Mouse (Mus musculus) liver (tissue): ENCODE results near the gene Csde1.

Experiments
- DNase-seq: peaks from one replicate; pipeline ENCODE4 v3.0.0-alpha.2; 2020; ENCODE audit warnings: mixed read lengths

The Csde1 gene

DNA sequence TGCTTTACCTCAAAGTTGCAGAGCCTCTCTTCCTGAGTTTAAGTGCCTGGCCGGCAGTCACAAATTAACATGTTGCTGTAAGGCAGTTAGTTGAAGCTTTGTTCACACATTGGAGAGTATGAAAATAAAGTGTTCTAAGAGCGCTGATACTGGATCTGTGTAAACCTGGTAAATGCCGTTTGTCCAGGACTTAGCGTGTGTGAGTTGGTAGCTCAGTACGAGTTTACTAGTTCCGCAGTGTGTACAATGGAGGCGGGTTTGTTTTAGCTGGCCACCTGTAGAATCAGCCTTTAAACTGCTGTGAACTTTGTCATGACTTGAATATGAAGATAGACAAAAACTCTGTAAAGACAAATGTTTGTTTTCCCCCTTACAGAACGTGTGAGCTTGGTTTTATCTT is 46.7 kb downstream of the Csde1 start:
- DNase-seq: no peak

- no peak for DNase-seq
Observed at GRCm38 (mm10) chr3:103068971-103069370, 48.7 kb downstream of the Csde1 start.

GRCm38 (mm10) chr3:103073771-103074170 is 53.5 kb downstream of the Csde1 start, which contains the start of gene Ampd1:
Ampd1 (plus strand) TSS chr3:103074014.
- DNase-seq: no peak

GRCm38 (mm10) chr3:103075871-103076270 is 55.6 kb downstream of the Csde1 start:
- DNase-seq: no peak

- DNase-seq: no peak
Observed at GRCm38 (mm10) chr3:103076476-103076875, 56.2 kb downstream of the Csde1 start.

- DNase-seq: no peak
Observed at GRCm38 (mm10) chr3:103079301-103079700, 59.1 kb downstream of the Csde1 start.

DNA sequence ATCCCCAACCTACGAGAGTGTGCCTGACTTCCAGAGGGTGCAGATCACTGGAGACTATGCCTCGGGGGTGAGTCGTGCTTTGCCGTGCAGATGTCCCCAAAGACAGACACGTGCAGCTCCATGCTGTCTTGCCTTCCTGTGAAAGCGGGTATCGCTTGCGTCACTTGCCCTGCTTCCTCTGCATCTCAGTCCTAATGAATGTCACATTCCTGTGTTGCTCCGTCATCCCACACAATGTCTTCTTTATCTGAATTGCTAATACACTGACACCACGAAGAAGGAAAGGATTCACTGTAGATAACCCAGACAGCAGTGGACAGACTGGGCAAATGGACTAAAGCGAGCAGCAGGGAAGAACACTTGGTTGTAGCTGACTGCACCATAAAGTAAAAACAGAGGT is 60.8 kb downstream of the Csde1 start:
- DNase-seq: no peak

DNA sequence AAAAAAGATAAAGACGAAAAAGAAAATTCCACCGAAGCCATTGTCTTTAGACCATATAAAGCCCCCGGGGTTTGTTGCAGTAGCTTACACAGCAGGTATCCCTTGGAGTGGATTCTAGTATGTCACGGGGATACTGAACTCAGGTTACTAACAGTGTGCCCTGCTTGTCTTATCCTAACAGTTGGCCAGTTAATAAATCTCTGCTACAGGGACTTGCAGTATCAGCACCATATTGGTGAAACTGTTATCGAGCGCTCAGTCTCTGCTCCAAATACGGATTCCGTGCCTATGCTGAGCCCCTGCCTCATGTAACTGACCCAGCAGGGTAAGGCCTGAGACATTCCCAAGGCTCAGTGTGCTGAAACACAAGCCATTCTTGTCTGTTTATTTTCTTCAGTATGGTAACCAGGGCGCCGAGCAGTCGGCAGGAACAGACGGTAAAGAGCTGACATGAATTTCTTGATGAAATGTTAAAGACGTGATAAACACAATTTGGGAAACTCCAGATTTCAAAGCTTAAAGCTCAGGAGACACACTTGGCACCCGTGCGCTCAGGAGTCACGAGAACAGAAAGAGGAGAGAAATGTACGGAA is 61.7 kb downstream of the Csde1 start:
- DNase-seq: no peak

DNA sequence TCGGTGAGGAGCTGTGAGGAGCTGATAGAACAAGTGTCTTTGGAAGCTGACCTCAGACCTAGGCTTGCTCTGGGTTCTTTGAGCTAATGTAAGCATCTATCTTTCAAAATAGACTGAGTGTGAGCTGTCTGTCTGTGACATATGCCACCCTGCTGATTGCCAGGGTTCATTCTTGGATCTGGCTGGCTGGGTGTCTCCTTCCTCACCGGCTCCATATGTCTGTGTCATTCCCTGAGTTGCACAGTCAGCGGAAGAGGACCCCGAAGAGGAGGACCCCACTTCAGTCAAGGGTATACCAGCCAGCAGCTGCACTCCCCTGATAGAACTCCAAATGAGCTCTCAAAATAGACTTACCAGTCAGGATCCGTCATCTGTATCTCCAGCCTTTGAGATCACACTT is 62.5 kb downstream of the Csde1 start:
- no peak for DNase-seq

- DNase-seq: no peak
Observed at GRCm38 (mm10) chr3:103085986-103086385, 65.8 kb downstream of the Csde1 start.

DNA sequence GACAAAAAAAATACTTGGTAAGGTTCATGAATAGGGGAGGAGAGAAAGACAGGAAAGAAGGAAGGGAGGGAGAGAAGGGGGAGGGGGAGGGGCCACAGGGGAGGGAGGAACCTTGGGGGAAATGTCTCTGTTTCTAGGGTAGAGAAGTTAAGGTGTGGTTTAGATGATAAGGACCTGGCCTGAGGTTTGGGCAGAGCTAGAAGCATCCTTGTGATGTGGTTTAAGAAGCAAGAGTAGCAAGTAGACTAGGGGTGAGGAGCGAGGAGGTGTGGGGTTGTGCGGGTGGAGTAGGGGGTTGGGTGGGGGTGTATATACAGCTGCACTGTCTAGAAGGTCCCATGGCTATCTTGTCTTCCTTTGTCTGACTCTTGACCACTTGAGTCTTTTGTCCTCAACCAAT is 71.5 kb downstream of the Csde1 start:
- DNase-seq: no peak

DNA sequence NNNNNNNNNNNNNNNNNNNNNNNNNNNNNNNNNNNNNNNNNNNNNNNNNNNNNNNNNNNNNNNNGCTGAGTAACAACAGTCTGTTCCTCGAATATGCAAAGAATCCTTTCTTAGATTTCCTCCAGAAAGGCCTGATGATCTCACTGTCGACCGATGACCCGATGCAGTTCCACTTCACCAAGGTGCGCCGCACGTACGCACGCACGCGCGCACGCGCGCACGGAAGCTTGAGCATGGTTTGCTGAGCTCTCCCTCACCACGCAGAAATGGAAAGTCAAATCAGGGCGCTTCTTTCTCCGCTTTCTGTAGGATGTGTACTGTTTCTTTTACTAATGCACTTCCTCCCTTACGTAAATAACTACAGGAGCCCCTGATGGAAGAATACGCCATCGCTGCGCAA is 78.4 kb downstream of the Csde1 start:
- DNase-seq: no peak

GRCm38 (mm10) chr3:103099667-103100066 is 79.4 kb downstream of the Csde1 start:
- DNase-seq: no peak

GRCm38 (mm10) chr3:103100735-103101134 is 80.5 kb downstream of the Csde1 start:
- DNase-seq: no peak

DNA sequence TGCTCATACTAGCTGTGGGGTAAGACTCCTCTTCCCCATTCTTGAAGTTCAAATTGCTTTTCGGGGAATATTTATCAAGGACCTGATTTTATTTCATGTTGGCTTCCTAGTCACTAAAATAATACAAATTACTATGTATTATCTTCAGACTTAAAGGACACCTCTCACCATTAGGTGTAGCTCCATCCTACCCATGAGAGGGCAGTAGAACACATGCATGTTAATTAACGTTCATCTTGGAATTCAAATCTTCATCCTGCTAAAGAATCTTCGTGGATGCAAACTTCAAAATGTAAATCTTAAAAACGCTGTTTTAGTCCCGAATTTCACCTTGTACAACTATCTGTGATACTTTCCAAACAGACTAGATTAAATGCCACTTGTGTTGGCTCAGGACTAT is 81.0 kb downstream of the Csde1 start:
- no peak for DNase-seq

DNA sequence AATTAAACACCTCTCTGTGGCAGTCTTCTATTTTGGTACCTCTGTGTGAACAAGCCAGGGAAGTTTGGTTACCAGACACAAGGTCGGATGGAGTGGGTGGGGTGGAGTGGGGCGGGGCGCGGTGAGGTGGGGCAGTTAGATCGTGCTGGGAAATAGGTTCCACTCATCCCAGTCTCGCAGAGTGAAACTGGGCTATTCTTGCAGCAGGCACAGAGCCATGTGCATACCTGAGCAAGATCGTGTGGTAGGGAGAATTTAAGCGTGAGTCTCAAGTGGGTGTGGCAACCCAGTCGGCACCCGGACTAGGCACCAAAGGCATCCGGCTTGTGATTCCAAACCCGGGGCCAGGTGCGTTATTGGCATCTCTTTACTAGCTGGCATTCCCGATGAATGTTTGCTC is 81.7 kb downstream of the Csde1 start:
- peak; percentile 80 for DNase-seq

DNA sequence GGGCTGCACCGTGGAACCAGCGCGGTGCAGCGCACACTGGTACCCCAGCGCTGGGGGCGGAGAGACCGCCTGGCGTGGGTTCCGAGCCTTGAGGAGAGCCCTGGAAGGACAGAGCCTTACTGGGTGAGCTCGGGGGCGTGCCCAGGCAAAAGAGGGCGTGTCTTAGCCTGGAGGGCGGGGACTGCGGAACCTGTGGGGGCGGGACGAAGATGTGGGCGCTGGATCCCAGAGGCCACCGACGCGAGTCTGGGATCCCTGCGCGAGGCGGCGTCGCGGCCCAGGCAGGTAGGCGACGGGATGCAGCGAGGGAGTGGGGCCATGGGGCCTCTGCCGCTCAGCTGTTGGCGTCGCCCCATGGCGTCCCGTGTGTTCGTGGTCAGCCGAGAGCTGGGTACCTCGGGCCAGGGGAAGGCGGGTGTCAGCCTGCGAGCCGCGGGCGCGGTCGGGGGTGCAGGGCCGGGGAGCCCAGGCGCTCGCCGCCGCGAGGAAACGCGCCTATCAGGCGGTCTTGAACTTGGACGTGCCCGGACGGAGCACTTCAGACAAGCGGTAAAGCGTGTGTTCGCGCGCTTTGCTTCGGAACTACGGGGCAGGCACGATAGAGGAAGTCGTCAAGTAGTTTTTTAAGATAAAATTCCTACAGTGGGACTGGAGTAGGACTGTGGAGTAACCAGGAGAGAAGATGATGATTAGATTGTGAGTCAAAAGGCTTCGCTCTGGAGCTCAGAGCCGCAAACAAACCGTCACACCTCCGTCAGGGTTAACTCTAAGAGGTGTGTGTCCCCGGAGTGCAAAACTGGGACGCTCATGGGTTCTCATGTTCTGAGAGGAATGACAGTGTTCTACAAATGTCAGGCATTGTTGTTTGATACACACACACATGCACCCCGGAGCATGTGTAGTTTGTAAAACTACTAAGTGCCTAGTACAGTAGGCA is 82.5 kb downstream of the Csde1 start, which contains the start of gene Dennd2c:
Gene Dennd2c (plus strand): TSS at position 151 of the 937 bp plus-strand sequence.
- DNase-seq: peak; percentile 98
